Mouse (Mus musculus) heart, postnatal 25 days (tissue): ENCODE measurements around the gene Lrp5. TPM values are rescaled to one million over a fixed set of nuclear protein-coding genes. Genes with fewer than 3 reads are reported as not detected.

Experiments used
- total RNA-seq, 2 experiments: library from RNA; stranded (reverse); gene quantifications; 2 replicates each; pipeline ENCODE4 v1.2.3; 2021

Gene Lrp5
- total RNA-seq, 2 experiments from 2014 or later, result 49.8 to 52.1 TPM

Other genes starting within 250 kb of the Lrp5 start
- 10 to 100 TPM; 68.8 to 83.0 TPM for gene Ppp6r3, start 110.8 kb downstream of the Lrp5 start, total RNA-seq
- gene 1810055G02Rik, start 21.7 kb upstream of the Lrp5 start, total RNA-seq, result 1 to 10 TPM; 7.9 to 8.3 TPM
- gene Kmt5b, start 80.9 kb upstream of the Lrp5 start, total RNA-seq, result 10 to 100 TPM; 30.4 to 35.6 TPM
- 10 to 100 TPM in 1 of 2 experiments, 1 to 10 TPM in 1; 9.5 to 13.0 TPM for gene Chka, start 165.2 kb upstream of the Lrp5 start, total RNA-seq
- gene Tcirg1, start 220.6 kb upstream of the Lrp5 start, total RNA-seq, result 1 to 10 TPM; 8.9 to 9.8 TPM
- 100 to 1,000 TPM; 538 TPM for gene Ndufs8, start 226.2 kb upstream of the Lrp5 start, total RNA-seq
- 1 to 10 TPM; 1.8 TPM for gene Aldh3b1, start 243.2 kb upstream of the Lrp5 start, total RNA-seq
- 10 to 100 TPM; 19.0 to 20.3 TPM for gene Unc93b1, start 248.6 kb upstream of the Lrp5 start, total RNA-seq